Mouse (Mus musculus): ENCODE measurements around the gene Atad2b.
"Not testable (repeated sequence)": the region's sequence is repeated elsewhere in the genome, so short reads cannot be mapped to it uniquely, and the experiment has no call there.

The Atad2b gene

GRCm38 (mm10) chr12:4916994-4917804 lies at the start of gene Atad2b:
Atad2b (plus strand) TSS chr12:4917353.
- peak; percentile 95 for DNase-seq (ENCODE audit: low read depth, low spot score)

DNA sequence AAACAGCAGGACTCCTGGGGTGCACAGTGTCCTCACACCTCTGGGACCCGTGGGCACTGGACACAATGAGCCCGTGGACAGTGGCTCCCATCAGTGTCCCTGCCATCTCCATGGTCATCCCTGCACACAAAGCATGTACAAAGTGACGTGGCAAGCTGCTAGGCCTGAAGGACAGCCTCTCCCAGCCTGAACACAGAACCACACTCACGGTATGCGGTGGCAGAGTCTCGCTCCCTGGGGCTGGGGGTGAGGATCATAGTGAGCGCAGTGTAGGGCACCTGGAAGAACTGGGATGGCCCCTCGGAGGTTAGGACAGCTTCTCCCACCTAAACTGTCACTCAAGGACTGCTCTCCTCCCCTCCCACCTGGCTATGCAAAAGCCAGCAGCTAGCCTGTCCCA lies 48.2 kb upstream of the Atad2b start:
- DNase-seq (ENCODE audit: low read depth, low spot score), result no peak

DNA sequence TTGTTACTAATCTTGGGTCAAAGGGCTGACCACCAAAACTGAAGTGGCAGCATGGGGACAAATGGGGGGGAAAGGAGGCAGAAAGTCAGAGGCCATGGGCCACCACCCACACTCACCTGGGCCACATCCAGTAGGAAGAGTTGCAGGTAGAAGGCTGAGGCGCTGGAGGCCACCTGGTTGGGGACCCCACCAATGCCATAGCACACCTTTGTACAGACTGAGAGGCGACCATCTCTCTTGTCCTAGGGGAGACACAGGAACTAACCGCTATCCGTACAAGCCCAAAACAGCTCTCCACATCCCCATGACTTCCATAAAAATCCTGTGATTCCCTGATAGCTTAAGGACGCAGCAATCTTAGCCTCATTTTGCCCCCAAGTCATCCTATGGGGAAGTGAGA lies 45.9 kb upstream of the Atad2b start:
- no peak for DNase-seq (ENCODE audit: low read depth, low spot score)

DNA sequence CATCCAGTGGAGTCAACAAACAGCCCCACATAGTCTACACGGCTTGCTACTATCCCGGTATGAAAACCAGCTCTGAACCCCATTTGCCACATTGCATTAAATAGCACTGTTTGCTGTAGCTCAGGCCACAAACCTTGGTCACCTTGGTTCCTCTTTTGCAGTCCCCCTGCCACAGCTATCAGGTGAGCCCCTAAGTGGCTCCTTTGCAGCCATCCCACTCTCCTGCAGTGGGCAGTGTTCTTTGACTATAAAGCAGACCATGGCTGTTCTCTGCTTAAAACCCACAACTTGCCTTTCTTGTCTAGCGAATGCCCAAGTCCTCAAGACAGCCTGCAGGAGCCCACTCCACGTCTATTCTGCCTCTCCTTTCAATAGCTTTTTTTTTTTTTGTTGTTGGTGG lies 44.9 kb upstream of the Atad2b start:
- no peak for DNase-seq (ENCODE audit: low read depth, low spot score)

DNA sequence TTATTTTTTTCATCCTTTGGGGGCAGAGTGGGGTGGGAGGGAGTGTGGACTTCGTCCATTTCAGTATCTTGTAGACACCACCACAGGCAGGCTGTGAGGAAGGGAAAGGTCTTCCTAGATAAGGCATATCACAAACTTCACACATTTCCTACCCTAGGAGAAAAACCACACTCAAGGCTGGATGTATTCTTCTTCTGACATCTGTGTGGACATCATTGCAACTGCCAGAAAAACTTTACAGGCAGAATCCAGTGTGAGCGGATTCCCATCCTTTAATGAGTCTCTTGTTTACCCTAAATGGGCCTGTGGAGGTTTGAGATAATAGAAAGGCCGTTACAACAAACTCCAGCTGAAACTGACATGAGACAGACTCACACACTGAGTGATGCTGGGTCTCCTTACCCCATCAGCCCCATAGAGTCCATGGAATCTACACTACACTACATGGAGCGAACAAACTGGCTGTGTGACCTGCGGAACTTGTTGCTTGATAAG lies 44.1 kb upstream of the Atad2b start:
- no peak for DNase-seq (ENCODE audit: low read depth, low spot score)

DNA sequence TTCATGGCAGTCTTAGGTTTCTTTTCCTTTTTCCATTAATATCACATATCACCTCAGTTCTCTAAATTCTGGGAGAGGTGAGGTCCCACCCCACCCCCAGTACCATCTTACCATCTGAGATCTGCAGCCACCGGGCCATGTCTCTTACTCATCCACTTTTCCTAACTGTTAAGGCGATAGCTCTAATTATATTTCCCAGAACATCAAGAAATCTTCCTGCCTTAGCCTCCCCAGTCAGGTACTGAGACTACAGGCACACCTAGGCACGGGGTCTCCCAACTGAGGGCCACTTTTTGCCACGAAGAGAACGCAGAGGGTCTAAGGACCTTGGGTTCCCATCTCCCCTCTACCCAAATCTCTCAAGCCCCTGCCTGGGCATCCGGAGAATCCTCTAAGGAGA lies 43.6 kb upstream of the Atad2b start:
- no peak for DNase-seq (ENCODE audit: low read depth, low spot score)

DNA sequence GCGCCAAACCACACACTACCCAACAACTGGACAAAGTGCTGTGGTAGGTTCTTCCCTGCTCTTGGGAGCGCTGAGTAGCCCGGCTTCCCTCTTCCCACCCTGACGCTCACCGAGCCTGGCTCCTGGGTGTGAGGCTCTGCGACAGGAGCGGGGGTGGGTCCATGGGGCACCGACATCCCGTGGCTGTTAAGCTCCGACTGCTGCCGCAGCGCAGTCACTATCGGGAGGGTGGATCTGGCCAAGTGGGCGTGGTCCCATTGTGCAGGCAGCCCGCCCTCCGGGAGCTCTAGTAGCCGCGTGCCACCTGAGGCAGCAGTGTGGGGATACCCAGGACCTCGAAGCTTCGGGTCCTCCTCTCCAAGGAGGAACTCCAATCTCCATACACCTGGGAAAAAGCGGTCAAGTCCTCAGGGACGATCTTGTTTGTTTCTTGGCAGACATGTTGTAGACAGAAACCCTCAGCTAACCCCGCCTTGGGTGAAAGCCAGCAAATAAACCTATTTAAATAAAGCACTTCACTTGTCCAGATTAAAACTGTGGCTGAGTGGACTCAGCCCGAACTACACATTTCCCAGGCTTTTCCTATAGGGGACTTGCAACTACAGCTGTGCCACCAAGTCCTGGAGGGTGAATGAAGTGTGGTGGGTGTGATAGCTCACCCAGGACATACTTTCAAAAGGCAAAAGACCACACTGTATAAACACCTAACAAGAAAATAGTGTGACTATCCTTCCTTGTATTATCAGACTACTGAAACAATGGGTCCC lies 42.8 kb upstream of the Atad2b start, which contains the start of gene Mfsd2b:
Mfsd2b (minus strand) TSS at position 199 of the 767 bp plus-strand sequence.
- peak; percentile 23 for DNase-seq (ENCODE audit: low read depth, low spot score)

- DNase-seq (ENCODE audit: low read depth, low spot score), result no peak
Observed at GRCm38 (mm10) chr12:4875623-4876022, 41.5 kb upstream of the Atad2b start.

- no peak for DNase-seq (ENCODE audit: low read depth, low spot score)
Observed at GRCm38 (mm10) chr12:4878296-4878783, 38.8 kb upstream of the Atad2b start.

DNA sequence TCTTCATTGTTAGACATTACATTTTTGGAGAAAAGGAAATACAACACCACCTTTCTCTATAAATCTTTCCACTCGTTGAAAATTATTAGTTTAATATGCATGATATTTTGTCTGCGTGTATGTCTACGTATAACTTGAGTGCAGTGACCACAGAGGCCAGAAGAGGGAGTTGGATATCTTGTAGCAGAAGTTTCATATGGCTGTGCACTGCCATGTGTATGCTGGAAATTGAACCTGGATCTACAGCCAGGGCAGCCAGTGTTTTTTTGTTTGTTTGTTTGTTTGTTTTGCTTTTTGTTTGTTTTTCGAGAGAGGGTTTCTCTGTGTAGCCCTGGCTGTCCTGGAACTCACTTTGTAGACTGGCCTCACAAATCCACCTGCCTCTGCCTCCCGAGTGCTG lies 38.1 kb upstream of the Atad2b start:
- DNase-seq (ENCODE audit: low read depth, low spot score), result no peak

DNA sequence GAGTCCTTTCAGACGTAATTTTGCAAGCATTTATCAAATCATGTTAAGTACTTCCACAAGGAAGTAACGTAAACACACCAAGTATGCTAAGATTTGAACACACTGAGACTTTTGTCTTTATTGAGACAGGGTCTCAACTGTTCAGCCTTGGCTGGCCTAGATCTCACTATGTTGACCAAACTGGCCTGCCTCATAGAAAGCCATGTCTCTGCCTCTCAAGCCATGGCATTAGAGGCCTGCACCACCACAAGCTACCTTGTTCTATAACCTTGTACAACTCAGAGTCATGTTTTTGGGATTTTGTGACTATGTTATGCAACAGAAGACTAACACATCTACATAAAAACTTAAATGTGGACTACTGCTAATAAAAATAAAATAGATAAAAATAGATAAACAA lies 35.1 kb upstream of the Atad2b start:
- DNase-seq (ENCODE audit: low read depth, low spot score), result no peak

DNA sequence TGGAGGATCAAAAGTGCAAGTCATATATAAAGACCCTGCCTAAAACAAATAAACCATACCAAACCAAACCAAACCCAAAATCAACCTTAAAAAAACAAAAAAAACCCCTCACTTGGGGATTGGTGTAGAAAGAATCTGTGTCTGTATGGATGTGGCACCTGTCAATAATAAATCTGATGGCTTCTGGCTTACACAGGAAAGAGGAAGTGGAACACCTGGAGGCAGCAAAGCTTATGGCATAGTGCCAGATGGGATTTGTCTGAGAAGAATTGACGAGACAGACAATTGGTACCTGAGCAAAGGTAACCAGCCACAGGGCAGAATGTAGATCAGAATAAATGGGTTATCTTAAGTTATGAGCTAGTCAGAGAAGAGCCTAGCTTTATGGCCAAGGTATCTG lies 32.1 kb upstream of the Atad2b start:
- DNase-seq (ENCODE audit: low read depth, low spot score), result no peak

DNA sequence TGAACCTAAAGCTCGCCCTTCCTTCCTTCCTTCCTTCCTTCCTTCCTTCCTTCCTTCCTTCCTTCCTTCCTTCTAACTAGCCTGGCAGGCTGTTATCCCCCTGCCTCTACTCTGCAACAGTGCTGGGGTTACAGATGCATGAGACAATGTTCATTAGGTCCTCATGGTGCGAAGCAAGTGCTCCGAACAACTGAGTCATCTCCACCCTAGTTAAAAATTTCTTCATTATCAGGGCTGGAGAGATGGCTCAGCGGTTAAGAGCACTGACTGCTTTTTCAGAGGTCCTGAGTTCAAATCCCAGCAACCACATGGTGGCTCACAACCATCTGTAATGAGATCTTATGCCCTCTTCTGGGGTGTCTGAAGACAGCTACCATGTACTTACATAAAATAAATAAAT lies 30.6 kb upstream of the Atad2b start:
- not testable (repeated sequence) for DNase-seq (ENCODE audit: low read depth, low spot score)

DNA sequence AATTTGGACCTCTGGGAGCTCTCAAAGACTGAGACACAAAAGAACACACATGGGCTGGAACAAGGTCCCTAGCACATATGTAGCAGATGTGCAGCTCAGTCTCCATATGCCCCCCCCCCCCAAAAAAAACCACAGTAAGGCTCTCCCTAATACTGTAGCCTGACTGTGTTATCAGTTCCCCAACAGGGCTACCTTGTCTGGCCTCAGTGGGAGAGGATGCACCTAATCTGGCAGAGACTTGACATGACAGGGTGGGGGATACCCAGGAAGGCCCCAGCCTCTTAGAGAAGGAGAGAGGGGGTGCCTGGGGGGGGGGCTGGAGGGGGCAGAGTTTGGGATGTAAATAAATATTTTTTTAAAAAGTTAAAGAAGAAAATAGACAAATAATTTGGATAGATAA lies 28.4 kb upstream of the Atad2b start:
- no peak for DNase-seq (ENCODE audit: low read depth, low spot score)

DNA sequence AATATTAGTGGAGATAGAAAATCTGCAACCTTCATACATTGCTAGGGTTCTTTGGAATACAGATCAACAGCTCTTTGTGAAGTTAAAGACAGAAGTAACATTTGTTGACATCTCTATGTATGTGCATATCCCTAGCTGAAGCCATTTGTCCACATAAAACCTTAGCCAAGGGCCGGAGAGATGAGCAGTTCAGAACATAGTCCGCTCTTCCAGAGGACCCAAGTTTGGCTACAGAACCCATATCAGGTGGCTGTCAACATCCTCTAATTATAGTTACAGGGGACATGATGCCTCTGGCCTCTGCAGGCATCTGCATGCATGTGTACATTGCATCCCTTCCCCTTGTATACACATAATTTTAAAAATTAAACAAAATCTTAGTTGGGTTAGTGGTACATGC lies 27.9 kb upstream of the Atad2b start:
- DNase-seq (ENCODE audit: low read depth, low spot score), result no peak

DNA sequence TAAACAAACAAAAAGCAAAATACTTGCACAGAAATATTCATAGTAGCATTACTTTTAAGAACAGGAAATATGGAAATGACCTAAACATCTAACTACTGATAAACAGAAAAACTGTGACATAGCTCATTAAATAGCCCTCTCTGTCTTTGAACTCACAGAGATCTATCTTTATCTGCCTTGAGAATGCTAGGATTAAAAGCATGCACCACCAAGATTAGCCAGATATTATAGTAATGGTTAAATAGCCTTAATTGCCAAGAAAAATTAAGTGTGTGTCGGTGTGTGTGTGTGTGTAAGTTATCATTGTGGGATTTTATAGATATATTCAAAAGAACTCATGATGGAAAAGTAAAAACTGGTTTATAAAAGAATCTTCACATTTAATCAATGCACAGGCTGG lies 27.3 kb upstream of the Atad2b start:
- no peak for DNase-seq (ENCODE audit: low read depth, low spot score)

DNA sequence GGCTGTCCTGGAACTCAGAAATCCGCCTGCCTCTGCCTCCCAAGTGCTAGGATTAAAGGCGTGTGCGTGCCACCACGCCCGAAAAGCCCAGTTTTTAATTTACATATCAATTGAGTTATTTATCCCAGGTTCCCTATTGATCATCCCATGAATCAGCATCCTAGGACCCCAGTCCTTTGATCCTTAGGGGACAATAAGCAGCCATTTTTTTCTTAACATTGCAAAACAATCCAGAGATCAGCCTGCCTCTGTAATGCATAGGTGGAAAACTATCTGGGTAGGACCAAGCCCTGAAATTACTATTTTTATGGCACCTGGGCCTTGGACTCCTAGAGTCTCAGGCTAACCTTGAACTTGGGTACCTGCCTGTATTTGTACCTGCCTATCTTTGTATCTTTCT lies 19.1 kb upstream of the Atad2b start:
- DNase-seq (ENCODE audit: low read depth, low spot score), result no peak

DNA sequence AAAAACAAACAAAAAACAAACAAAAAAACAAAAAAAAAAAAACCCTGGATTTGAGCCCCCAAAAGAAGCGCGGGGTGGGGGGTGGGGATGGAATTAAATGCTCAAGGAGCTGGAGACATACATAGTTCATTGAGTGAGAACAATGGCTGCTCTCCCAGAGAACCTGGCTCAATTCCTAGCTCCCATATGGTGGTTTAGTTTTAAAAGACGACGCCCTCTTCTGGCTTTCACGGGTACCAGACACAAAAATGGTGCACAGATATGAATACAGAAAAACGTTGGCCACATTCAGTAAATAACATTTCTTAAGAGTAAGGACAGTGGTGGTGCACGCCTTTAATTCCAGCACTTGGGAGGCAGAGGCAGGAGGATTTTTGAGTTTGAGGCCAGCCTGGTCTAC lies 11.2 kb upstream of the Atad2b start:
- DNase-seq (ENCODE audit: low read depth, low spot score), result no peak

DNA sequence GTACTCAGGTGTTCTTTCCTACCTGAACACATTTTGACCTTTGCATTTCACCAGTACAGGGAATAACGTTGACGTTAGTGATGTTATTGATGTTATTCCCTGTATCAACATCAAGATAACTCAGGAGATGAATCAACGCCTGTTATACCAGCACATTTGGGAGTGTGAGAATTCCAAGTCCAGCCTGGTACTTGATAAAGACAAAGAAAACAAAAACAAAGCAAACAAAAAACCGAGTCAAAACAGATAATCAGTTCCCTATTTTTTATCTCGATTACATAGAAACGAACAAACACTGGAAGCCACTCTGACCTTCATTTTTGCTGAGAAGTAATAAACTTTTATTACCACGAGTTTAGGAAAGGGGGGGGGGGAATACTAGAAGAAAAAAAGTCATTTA lies 10.7 kb upstream of the Atad2b start:
- no peak for DNase-seq (ENCODE audit: low read depth, low spot score)

DNA sequence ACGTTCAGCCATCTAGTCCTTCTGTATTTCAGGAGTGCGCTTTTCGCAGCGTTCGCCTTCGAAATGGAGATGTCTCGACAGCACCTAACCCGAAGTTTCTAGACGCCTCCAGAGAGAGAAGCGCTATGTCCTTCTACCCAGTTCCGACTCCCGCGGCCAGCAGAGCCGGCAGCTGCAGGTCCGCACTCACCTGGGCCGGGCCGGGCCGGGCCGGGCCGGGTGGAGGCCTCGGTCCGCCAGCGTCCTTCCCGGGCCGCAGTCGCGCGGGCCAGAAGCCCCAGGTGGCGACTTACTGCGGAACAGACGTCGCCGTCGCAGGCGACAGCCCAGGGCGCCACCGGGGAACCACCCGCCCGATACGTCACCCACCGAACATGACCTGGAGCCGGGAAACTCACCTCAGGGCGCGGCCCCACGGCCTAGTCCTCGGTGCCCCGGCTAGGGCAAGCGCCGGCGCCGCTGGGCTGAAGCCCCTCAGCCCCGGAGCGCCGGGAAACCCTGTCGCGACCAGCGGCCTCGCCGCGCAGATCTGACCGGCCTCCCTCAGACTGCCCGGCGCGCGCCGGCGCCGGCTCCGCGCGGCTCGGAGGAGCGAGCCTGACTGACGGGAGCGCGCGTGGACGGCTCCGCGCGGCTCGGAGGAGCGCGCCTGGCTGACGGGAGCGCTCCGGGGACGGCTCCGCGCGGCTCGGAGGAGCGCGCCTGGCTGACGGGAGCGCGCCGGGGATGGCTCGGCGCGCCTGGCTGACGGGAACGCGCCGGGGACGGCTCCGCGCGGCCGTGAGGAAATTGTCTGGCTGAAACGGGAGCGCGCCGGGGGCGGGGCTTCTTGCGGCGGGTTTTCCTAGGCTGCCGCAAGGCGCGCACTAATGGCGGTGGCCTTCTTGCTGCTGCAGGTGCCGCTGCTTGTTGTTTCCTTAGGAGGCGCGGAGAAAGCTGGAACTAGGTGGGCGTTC lies 9.9 kb upstream of the Atad2b start, which contains the start of gene Ubxn2a:
Ubxn2a (minus strand) TSS at position 755 of the 956 bp plus-strand sequence.
- peak; percentile 87 for DNase-seq (ENCODE audit: low read depth, low spot score)

DNA sequence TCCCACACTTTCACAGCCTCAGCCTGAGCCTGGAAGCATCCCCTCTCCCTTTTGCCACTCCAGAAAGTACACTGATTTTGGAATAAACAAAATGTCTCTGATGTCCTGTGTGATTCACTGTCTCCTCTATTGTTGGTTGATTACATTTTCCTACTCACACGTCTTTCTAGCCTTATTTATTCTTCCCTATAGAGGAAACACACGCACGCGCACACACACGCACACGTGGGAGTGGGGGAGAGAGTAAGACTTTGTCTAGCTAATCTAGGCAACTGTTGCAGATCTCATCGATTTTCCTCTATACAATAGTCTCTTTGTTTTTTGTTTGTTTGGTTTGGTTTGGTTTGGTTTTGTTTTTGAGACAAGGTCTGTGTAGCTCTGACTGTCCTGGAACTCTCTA lies 8.8 kb upstream of the Atad2b start:
- DNase-seq (ENCODE audit: low read depth, low spot score), result no peak
